Mouse (Mus musculus): ENCODE data around the gene Dgat2.

The Dgat2 gene

GRCm38 (mm10) chr7:99140511-99140910, 42.0 kb downstream of the Dgat2 start:
- no peak for DNase-seq (ENCODE audit: low read depth, low spot score)

DNA sequence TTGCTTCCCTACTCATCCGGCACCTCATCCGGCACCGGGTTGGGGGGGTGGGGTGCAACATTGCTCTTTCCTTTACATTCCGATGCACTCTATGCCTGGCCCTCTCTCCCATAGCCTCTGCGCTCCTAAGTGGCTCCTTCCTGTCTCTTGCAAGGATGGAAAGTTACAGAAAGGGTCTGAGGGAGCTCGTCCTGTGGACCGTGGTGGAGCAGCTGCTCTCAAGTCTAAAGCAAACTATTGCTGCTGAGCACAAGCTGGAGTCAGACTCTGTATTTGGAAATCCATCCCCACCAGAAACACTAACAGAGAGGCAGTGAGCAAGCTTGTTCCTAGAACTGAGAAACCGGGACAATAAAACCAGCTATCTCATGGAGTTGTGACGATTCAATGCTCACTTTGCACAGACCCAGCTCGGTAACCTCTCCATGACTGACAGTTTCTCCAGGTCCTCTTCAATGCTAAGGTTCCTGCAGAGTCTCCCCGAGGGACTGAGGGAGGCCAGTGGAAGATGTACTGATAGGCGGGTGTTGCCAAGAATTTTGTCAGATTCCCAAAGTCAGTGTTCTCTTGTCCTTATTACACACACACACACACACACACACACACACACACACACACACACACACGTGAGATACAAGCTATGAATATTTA, 42.6 kb downstream of the Dgat2 start:
- peak; percentile 45 for DNase-seq (ENCODE audit: low read depth, low spot score)

DNA sequence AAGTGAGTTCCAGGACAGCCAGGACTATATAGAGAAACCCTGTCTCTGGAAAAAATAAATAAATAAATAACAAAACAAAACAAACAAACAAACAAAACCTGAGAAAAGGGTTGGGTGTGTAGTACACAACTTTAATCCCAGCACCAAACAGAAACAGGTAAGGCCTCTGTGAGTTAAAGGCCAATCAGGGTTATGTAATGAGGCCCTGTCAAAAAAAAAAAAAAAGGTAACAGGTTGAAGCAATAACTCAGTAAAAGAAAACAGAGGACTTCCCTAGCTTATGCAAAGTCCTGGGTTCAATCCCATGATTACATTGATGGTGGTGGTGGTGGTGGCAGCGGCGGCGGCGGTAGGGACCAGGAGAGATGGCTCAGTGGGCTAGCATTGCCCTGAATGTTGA, 45.0 kb downstream of the Dgat2 start:
- DNase-seq (ENCODE audit: low read depth, low spot score), result no peak

DNA sequence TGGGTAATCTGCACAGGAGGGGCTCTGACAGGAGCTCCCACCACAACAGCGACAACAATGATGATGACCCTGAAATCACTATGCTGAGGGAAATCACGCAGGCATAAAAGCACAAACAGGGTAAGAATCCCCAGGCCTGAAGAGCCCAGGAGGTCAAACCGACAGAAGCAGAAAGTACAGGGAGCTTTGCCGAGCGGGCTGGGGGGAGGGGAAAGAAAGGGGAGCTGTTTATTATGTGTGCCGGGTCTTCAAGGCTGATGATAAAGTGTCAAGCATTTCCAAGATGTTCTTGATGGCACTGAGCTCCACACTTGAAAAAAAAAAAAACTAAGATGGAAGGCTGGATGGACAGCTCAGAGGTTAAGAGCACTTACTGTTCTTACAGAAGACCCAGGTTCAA, 45.7 kb downstream of the Dgat2 start:
- DNase-seq (ENCODE audit: low read depth, low spot score), result no peak

DNA sequence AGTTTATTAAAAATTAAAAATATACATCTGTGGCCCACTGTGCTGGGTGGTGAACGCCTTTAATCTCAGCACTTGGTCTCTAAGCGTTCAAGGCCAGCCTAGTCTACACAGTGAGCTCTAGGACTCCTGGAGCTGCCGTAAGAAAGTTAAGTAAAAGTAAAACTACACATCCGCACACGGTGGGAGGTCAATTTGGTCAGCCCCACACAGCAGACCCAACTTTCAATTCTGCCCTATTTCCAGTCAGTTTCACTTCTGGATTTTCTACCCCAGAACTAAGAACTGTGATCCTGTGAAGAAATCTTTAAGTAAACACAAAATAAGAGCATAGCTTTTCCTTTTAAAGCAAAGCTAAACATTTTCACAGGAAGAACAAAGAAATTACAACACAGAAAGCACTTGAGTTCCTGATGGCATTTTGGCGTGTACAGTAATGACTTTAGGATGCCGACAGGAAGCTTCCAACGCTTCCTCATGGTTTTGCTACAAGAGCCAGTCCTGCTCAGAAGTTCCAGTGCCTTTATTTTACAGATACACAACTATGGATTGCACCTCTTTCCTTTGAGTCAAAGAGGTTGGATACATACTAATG, 48.6 kb downstream of the Dgat2 start:
- DNase-seq (ENCODE audit: low read depth, low spot score), result no peak

GRCm38 (mm10) chr7:99132597-99132996, 49.9 kb downstream of the Dgat2 start:
- DNase-seq (ENCODE audit: low read depth, low spot score), result no peak

DNA sequence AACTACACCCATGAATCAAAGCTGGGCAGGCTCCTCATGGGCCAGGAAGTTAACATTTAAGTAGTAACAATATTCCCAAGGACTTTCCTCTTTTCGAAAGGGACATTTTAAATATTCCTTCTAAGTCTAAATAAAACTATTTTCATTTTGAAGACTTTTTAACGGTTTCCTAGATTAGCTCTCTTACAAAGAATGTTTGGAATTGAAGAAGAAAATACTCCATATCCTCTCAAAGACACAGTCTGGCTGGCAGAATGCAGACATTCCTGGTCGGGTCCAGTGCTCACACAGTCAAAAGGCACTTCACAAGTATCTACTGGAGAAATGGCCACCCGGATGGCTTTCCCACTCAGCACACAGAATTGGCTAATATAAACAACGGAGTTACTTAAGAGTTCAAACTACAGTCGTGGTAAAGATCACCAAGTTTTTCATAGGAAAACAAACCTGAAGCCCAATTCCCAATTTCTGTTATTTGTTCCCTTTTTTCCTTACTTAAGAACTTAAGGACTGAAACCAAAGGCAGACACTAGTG, 50.6 kb downstream of the Dgat2 start:
- DNase-seq (ENCODE audit: low read depth, low spot score), result no peak

- peak; percentile 37 for DNase-seq (ENCODE audit: low read depth, low spot score)
Measured at GRCm38 (mm10) chr7:99128965-99129364, 53.6 kb downstream of the Dgat2 start.

GRCm38 (mm10) chr7:99128020-99128950, 54.2 kb downstream of the Dgat2 start:
- DNase-seq (ENCODE audit: low read depth, low spot score), result peak; percentile 21

GRCm38 (mm10) chr7:99126057-99126456, 56.5 kb downstream of the Dgat2 start:
- DNase-seq (ENCODE audit: low read depth, low spot score), result no peak

- DNase-seq (ENCODE audit: low read depth, low spot score), result no peak
Measured at GRCm38 (mm10) chr7:99122651-99123050, 59.9 kb downstream of the Dgat2 start.

GRCm38 (mm10) chr7:99120865-99121521, 61.5 kb downstream of the Dgat2 start:
- peak; percentile 22 for DNase-seq (ENCODE audit: low read depth, low spot score)

- DNase-seq (ENCODE audit: low read depth, low spot score), result peak; percentile 29
Measured at GRCm38 (mm10) chr7:99120082-99120481, 62.4 kb downstream of the Dgat2 start.

DNA sequence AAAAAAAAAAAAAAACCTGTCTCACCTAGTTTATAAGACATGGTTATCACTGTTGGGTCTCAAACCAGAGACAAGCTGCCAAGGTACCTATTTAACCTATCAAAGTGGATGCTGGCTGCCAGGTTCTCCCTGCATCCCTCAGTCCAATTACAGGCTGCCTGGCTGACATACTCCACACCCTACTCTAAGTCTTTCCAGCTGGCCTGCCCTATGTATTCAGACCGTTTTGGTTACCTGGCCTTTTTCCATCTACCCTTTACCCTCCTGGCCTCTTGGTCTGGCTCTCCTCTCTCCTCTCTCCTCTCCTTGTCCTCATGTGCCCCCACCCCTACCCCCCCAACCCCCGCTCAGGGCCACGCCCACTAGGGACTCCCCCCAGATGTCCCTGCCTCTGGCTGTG, 65.7 kb downstream of the Dgat2 start:
- DNase-seq (ENCODE audit: low read depth, low spot score), result no peak

- no peak for DNase-seq (ENCODE audit: low read depth, low spot score)
Measured at GRCm38 (mm10) chr7:99114006-99114726, 68.4 kb downstream of the Dgat2 start.

- DNase-seq (ENCODE audit: low read depth, low spot score), result peak; percentile 63
Measured at GRCm38 (mm10) chr7:99107566-99107965, 75.0 kb downstream of the Dgat2 start.

DNA sequence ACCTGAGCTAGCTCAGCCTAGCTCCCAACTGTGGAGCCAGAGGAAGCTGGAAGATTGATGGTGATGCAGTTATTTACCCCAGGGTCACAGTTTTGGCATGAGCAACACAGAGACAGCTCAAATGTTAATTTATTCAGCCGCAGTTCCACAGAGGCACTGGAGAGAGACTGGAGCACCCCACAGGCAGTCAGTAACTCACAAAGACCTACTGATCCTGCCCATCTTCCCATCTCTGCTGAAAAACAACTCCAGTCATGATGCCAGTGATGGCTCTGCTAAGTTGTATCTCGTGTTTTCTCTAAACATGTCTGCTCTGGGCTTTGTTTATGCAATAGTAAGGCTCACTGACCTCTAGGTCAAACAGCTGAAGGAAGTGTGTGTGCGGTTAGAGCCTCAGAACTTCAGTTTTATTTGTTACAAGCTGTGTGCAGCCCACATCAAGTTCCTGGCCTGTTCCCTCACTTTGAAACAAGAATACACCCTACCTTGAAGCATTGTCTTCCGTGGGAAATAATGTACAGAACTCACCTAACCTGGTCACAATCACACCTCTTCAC, 75.7 kb downstream of the Dgat2 start:
- no peak for DNase-seq (ENCODE audit: low read depth, low spot score)
